Mouse (Mus musculus) urinary bladder, postnatal 10 days (tissue): ENCODE measurements at regions not wholly inside any gene's neighbourhood (a gene's known extent, or its start where the extent isn't known, plus 50 kb on each side); places are given as distances from the start of the nearest gene placed in this dataset.
"Not testable (repeated sequence)": the region's sequence is repeated elsewhere in the genome, so short reads cannot be mapped to it uniquely, and the experiment has no call there.

ENCODE experiments used
- DNase-seq: peaks from one replicate; pipeline ENCODE4 v3.0.0; 2022; ENCODE audit warnings: low spot score

- DNase-seq, result no peak
These were observed 52.0 kb upstream of the Ak4 start for GRCm38 (mm10) chr4:101366905-101367679.

- no peak for DNase-seq
These were observed 53.8 kb upstream of the Ak4 start for GRCm38 (mm10) chr4:101365299-101365698.

DNA sequence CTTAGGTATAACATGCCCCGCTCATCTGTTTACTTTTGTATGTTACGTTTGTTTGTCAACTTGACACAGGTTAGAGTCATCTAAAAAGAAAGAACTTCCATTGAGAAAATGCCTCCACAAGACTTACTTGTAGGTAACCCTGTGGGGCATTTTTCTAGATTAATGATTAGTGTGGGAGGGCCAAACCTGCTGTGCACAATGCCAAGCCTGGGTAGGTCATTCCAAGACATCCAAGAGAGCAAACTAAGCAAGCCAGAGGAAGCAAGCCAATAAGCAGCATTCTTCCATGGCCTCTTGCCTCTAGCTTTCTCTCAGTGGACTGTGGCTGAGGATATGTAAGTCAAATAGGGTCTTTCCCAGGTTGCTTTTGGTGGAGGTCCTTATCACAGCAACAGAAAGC, 54.4 kb upstream of the Ak4 start:
- no peak for DNase-seq

DNA sequence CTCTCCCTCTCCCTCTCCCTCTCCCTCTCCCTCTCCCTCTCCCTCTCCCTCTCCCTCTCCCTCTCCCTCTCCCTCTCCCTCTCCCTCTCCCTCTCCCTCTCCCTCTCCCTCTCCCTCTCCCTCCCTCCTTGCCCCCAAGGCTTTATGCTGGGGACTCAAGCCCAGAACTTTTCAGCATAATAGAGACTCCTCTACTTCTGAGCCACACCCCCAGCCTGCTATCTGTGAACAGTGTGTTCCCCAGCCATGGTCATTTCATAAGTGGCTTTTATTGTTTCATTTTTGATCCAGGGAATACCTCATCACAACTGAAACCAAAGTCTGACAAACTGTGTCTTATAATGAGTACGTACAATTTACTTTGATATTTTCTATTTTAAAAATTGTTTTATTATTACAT, 55.8 kb upstream of the Ak4 start:
- DNase-seq, result not testable (repeated sequence)

- DNase-seq, result no peak
These were observed 57.3 kb upstream of the Ak4 start for GRCm38 (mm10) chr4:101361779-101362178.

GRCm38 (mm10) chr4:101360296-101360695, 58.8 kb upstream of the Ak4 start:
- no peak for DNase-seq

- DNase-seq, result no peak
These were observed 60.0 kb upstream of the Ak4 start for GRCm38 (mm10) chr4:101359119-101359518.

GRCm38 (mm10) chr4:101358525-101358924, 60.6 kb upstream of the Ak4 start:
- DNase-seq, result no peak

- DNase-seq, result no peak
These were observed 61.2 kb upstream of the Ak4 start for GRCm38 (mm10) chr4:101357923-101358322.

DNA sequence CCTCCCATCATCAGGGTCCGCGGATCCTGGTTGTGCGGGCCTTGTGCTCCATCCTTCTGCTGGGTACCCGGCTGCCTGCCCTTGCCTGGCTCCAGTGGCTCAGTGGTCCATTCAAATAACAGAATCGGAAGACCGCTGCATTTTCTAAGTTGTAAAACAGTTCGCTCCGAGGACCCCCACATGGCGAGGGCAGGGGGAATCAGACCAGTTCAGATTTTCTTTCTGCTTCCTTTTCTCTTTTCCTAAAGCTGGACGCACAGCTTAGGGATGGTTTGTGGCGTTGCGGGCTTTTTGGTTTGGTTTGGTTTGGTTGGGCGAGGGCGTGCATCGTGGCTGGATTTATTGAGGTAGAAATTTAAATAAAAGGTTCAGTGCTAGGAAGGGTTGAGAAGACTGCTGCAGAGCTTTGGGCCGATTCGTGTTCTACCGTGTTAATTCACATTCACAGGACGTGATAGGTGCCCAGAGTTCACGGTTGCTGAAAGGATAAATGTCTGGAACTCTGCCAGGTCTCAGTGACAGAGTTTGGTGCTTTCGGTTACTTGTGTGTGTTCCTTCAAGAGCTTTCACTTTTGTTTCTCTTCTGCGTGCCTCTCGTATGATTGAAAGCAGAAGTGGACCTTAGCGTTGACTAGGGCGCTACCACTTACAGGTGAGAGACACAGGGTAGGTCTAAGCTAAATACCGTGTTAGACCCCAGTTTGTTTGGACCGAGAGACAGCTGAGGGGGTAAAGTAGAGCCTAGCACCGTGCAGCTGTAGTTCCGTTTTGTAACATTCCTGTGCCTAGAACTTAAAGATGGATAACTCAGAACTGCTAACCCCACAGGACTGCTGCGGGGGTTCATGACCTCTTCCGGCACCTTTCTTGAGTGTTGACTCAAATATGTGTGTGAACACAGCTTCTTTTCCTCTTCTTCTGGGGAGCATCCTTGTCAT, 61.9 kb upstream of the Ak4 start:
- DNase-seq, result no peak

DNA sequence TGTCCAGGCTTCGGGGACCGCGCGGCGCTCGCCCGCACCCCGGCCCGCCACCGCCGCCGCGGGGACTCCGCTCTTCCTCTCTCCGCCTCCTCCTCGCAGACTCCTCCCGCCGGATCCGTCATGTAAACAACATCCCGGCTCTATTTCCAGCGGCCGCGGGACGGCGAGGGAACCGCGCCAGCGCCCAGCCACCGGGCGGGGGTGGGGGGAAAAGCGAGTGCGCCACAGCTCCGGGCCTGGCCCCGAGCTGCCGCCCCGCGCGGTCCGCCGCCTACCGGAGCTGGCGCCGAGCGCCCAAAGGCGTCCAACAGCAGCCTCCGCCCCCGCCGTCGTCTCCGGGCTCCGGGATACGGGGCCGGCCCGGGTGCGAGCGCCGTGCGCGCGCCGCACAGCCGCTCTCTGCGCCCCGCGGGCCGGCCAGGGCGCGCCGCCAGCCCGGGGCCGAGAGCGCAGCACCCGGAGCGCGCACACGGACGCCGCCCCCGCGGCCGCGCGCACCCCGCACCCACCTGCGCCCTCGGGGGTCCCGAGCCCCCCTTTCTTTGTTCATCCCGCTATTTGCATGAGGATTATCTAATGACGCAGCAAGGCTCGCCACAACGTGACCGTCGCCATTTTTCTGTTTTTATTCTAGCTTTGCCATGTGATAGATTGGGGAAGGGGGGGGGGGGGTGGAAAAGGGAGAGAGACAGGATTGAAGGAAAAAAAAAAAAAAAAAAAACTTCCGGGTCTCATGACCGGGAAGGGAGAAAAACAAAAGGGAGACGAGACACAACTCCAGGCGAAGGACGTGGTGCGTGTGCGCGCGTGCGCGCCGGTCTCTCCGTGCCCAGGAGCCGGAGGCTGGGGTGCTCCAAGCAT, 62.8 kb upstream of the Ak4 start:
- peak; percentile 62 for DNase-seq

DNA sequence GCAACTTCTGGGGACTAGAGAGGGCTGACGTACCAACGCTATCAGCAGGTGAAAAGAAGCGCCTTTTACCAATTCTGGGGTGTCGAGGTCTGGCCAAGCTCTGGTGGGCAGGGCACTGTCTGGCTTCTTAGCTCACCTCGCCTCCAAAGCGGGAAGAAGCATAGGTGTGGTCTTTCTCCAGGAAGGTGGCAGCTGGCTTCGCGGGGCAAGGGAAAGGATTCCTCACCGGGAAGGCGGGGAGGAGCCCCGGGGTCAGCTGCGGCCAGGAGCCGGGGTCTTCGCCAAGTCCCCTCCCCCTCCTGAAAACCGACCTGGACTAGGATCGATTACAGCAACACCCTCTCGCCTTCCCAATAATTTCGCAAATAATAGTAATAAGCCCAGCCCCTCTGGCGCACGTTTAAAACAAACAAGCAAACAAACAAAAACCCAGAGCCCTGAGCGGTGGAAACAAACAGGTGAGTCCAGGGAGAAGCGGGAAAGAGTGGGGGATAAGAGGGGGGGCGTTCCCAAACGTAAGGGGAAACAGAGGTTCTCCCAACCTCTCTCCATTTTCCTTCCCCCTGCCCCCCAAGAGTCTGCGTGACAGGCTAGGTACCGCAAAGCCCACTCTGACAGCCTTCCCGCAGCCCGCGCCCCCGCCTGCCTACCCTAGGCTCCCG, 63.5 kb upstream of the Ak4 start:
- DNase-seq, result peak; percentile 17

DNA sequence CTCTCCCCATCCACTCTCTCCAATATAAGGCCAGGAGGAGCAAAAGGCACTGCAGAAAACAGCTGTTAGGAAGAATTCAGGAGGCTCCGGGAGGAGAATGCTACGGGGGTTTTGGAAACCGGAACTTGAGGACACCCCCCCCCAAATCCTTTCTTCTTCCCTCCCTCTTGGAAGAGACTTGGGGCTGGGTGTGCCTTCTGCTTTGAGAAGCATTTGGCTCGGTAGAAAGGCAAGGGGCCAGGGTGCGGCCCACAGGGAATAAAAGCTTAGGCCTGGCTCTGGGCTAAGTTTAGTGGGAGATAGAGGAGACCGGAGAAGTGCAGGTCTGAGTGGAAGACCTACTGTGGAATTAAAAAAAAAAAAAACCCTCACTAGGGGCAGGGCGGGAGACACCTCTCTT, 64.1 kb upstream of the Ak4 start:
- DNase-seq, result no peak

- no peak for DNase-seq
These were observed 64.8 kb upstream of the Ak4 start for GRCm38 (mm10) chr4:101354086-101354855.

DNA sequence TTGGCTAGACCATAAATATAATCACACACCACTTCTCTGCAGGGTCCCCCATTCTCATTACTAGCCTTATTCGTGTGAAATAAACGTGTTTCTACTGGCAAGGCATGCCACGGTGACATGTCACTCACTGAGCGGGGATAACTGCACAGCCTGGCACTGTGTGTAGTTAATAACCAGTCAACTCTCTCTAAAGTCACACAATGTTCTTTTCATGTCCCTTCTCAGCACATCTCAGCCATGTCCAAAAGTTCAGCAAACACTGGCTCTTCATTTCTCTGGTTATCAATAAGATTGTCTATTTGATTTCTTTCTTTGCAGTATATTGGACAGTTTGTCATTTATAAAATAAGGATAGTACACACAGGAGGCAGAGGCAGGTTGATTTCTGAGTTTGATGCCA, 66.9 kb upstream of the Ak4 start:
- no peak for DNase-seq

DNA sequence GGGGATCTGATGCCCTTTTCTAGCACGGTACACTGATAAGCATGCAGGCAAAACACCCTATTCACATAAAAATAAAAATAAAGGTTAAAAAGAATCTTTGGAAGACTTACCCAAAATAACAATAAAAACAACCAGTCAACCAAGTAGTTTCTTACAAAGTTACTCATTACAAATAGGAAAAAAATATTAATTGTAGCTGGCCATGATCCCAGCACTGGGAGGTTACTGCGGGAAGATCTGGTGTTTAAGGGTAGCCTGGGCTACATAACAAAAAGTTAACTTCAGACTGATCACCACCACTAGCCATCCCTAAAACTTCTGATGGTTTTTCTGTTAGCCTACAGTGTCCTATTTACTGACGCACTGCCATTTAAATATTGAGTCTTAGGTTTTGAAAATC, 67.4 kb upstream of the Ak4 start:
- no peak for DNase-seq

DNA sequence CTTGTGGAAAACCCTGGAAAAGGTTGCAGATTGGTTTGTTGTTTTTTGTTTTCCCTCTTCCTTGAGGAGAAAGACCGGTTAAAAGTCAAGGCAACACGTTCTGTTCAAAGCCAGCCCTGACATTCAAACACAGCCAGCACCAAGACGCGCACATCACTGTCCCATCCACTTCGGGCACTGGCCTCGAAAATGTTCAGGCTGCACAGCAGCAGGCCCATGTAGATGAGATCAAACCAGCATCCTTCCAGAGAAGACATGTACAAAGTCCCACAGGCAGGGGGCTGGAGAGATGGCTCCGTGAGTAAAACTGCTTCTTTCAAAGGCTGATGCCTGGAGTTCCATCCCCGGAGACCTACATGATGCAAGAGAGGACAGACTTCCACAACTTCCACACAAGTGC, 68.4 kb upstream of the Ak4 start:
- no peak for DNase-seq

DNA sequence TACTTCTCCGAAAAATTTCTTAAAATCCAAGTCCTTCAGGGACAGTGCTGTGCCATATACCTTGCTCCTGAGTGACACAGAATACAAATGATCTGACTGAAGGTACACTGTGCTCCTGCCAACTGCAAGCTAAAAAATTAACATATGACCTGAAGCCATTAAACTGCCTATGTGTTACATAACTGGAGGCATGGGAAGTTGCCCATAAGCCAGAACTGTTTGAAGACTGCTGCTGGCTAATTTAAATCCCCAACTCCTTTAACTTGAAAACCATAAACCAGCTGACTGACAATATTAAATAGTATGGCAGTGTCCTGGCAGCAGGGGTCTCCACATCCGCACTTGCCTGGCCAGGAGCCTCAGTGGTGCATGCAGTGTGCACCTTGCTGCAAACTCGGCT, 68.9 kb upstream of the Ak4 start:
- no peak for DNase-seq

- no peak for DNase-seq
These were observed 69.7 kb upstream of the Ak4 start for GRCm38 (mm10) chr4:101349413-101349812.

DNA sequence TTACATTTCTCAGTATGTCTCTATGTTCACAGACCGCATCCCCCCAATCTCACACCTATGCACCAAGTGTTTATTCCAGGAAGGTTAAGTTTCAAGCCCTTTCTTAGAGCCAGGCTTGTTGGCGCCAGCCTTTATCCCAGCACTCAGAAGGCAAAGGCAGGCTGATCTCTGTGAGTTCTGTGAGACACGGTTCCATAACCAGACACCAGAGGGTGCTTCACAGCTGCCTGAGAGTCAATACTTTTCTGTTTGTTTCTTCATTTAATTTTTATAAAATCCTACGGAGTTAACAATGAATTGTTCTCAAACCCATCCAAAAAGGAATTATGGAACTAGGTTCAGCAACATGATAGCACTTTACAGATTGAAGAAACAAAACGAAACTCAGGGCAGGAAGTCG, 71.8 kb upstream of the Ak4 start:
- DNase-seq, result no peak
